Mouse (Mus musculus): ENCODE data around the gene Gm12216.

DNA sequence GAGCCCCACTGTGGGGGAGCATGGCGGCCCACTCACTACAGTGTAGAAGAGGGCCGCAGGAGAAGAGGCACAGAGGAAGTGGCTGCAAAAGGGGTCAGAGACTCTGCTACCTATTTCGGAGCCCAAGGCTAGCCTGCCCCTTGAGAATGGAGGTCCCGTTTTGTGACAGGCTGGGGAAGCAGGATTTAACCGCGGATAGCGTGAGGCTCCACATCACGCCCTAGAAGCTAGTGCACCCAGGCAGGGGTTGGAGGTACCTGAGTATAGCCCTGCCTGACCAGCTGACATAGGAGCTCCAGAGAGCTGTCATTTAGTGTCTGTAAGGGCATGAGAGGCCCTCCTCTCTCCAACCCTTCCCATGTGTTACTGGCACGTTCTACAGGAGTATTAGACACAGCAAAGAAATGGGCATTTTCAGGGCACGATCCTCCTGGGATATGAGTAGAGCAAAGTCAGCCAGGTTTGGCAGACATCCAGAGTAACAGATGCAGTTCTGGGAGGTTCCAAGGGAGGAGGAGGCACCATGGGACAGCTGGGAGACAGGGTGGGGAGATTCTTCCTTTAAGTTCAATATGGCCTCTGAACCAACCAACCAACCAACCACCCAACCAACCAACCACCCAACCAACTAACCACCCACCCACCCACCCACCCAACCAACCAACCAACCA is 60.9 kb downstream of the Gm12216 start:
- TF ChIP-seq CTCF (IDR thresholded peaks at IDR 0.05; ENCODE audit: extremely low read depth, insufficient read depth, insufficient read length, insufficient replicate concordance): no peak
- no peak for TF ChIP-seq POLR2A (IDR thresholded peaks at IDR 0.05; ENCODE audit: low read depth, low read length)

Measured in spleen, adult 2 months (tissue).